Mouse (Mus musculus) kidney, embryonic 16.5 days (tissue): ENCODE data around the gene Lef1. TPM values are rescaled to one million over a fixed set of nuclear protein-coding genes. Genes with fewer than 3 reads are reported as not detected.

Experiments used
- ATAC-seq: fragments of 200-750 bp; cut with Nextera tagmentation; 2 replicates; pipeline ENCODE4 v1.8.0; 2017; ENCODE audit warnings: moderate TSS enrichment; ENCODE audit not compliant: low FRiP score, low TSS enrichment
- H3K27ac ChIP-seq: fragments of 300-500 bp; sonication (generic); 2 replicates; pipeline ENCODE4 v1.5.1; 2014; ENCODE audit warnings: low read length
- H3K27me3 ChIP-seq: fragments of 300-500 bp; sonication (generic); 2 replicates; pipeline ENCODE4 v1.6.1; 2014; ENCODE audit warnings: low read length, control low read depth, mixed read lengths; ENCODE audit not compliant: insufficient read depth
- H3K36me3 ChIP-seq: fragments of 300-500 bp; sonication (generic); 2 replicates; pipeline ENCODE4 v1.6.1; 2014; ENCODE audit warnings: low read length, control low read depth, mixed read lengths; ENCODE audit not compliant: insufficient read depth
- H3K4me1 ChIP-seq: fragments of 300-500 bp; sonication (generic); 2 replicates; pipeline ENCODE4 v1.6.1; 2014; ENCODE audit warnings: low read length, control low read depth, mixed read lengths; ENCODE audit not compliant: insufficient read depth
- H3K4me2 ChIP-seq: fragments of 300-500 bp; sonication (generic); replicated peaks from 2 replicates; pipeline ENCODE4 v1.6.1; 2014; ENCODE audit warnings: low read depth, low read length
- H3K4me3 ChIP-seq: fragments of 300-500 bp; sonication (generic); 2 replicates; pipeline ENCODE4 v1.5.1; 2014; ENCODE audit warnings: mild to moderate bottlenecking, low read length
- H3K9ac ChIP-seq: fragments of 300-500 bp; sonication (generic); replicated peaks from 2 replicates; pipeline ENCODE4 v1.6.1; 2014; ENCODE audit warnings: low read length
- H3K9me3 ChIP-seq: fragments of 300-500 bp; sonication (generic); 2 replicates; pipeline ENCODE4 v1.6.1; 2016; ENCODE audit warnings: low read length, control low read depth
- WGBS: fragments of 180-500 bp; shearing (Covaris S2); extraction: QIAGEN DNeasy Blood & Tissue Kit; methylation state at CpG from one replicate; pipeline ENCODE4 v1.1.7; 2014; 5-methylcytosine and 5-hydroxymethylcytosine counted together
- polyA plus RNA-seq: library from polyadenylated mRNA; unstranded; fragments of >200 nt; fragmentation: Nextera tagmentation; extraction: Ambion mirVana; gene quantifications from 2 replicates; pipeline ENCODE4 v1.2.1, GENCODE M21; 2015

Lef1 gene
- polyA plus RNA-seq: 20.0 and 28.6 TPM in 2 replicates

DNA sequence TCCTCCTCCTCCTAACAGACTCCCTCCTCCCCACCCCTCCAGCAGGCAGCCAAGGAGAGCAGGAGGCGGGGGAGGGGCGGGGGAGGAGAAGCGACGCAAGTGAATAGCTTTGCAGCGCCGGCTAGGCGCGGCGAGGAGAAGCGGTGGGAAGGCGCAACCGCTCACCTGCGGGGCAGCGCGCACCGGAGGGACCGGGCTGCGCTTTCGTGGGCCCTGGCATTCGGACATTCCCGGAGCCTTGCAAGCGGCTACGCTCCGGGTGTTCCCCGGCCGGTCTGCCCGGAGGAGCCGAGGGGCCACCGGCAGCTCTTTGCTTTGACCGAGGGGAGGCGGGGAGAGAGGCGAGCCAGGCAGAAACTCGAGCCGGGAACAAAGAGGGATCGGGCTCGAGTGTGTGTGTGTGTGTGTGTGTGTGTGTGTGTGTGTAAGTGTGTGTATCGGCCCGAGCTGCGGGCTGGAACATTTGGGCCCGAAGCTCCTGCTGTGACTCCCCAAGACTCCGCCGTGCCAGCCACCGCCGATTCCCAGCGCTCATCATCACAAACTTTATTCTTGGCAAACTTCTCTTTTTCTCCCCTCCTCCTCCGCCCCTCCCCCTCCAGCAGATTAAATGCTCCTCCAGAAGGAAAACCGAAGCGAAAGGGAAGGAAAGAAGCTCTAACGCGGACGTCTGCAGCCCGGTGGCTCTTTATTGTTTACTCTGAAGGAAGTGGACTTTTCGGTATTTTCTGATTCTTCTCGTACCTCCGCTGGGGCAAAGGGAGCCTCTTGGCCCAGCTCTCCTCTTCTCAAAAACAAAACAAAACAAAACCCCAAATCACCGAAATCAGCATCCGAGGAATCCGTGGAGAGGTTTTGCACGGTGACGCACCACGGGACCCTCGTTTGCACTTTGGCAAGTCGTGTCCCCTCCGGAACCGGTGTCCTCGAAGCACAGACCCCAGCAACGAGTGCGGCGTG, at the start of gene Lef1:
Gene Lef1, plus strand, starts transcription at position 281 of the 960 bp plus-strand sequence.
- H3K27ac ChIP-seq: 0 out of 2 replicates have a peak within 1 kb of the TSS, but pooled peaks have one; percentile 34
- no peaks in the 10 kb centered on the region for H3K36me3 ChIP-seq
- H3K4me1 ChIP-seq: peaks cover 48% of the 10 kb centered on the region
- no peaks in the 10 kb centered on the region for H3K9me3 ChIP-seq
- H3K4me3 ChIP-seq: peak within 1 kb of the TSS; percentile 69
- ATAC-seq: peak; percentile 53; the same call in 1 of the 2 replicates
- peak within 1 kb of the TSS; percentile 73 for H3K9ac ChIP-seq
- H3K4me2 ChIP-seq: peak within 1 kb of the TSS; percentile 89
- WGBS: under 1% methylated on average over 61 of the region's 69 CpGs
- peaks cover 57% of the 10 kb centered on the region for H3K27me3 ChIP-seq

DNA sequence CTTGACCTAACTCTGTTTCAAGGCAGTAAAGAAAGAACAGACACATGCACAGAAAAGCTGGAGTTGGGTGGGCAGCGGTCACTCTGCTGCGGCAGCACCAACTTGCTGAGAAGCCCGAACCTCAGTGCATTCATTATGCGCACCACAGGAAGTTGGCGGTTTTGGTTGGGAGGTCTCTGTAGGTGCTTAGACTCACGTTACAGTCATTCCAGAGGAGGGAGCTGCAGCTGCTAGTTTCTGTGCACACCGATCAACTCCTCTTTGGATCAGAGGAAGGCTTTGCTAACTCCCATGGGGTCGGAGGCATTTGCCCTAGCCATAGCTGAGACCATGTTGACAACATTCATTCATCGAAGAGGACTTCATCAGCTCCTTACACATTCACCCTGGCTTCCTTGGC, 45.3 kb upstream of the Lef1 start:
- no peak for ATAC-seq
- Histone ChIP-seq H3K27me3 (no peaks in the 10 kb centered on the region), H3K9ac (no peak overlapping the region), H3K4me1 (peaks cover 4% of the 10 kb centered on the region; the same call in 1 of the 2 replicates), H3K4me2 (no peak overlapping the region), H3K36me3 (no peaks in the 10 kb centered on the region), H3K4me3 (no peak overlapping the region), H3K9me3 (no peaks in the 10 kb centered on the region), H3K27ac (no peak overlapping the region)
- WGBS: 88% methylated on average over 9 of the region's 9 CpGs

DNA sequence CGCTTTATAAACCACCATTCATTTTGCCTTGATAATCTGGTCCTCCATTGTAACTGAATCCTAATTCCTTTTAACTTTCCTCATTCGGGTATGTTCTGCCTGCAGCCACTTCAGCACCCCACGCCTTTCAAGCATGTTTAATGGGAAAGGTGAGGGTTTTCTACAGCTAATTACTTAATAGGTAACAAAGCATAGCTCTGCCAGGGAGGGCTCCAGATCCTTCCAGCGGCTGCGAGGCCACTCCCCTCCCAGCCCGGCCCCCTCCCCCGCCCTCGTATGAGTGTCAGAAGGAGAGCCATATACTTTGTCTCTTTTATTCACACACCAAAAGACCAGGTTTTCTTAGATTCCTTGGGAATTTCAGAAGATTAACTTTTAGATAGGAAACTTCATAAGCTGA, 44.1 kb upstream of the Lef1 start:
- ATAC-seq: peak; percentile 93
- no peak overlapping the region for H3K4me3 ChIP-seq
- no peak overlapping the region for H3K9ac ChIP-seq
- peaks cover 4% of the 10 kb centered on the region; the same call in 1 of the 2 replicates for H3K4me1 ChIP-seq
- H3K4me2 ChIP-seq: peak overlapping the region; percentile 34
- no peaks in the 10 kb centered on the region for H3K9me3 ChIP-seq
- H3K27ac ChIP-seq: no peak overlapping the region
- no peaks in the 10 kb centered on the region for H3K36me3 ChIP-seq
- WGBS: 11% methylated on average over 8 of the region's 8 CpGs
- H3K27me3 ChIP-seq: no peaks in the 10 kb centered on the region

DNA sequence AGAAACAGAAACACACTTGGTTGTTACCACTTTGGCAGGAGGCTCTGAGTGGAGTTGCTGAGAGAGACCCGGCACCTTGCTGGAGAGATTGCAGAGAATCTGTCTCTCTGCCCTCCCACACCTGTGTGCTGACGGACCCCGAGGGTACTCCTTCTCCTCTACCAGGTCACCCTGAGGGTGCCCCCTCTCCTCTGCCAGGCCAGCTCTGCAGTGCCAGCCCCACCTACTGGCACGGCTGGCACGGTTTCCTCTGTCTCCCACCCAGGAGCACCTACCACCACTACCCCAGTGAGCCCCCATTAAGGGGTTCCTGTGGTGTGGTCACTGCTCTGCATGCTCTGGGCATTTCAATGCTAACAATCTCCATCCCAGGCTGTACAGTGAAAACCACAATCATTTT, 42.3 kb upstream of the Lef1 start:
- Histone ChIP-seq H3K4me1 (peaks cover 6% of the 10 kb centered on the region; the same call in 1 of the 2 replicates), H3K4me3 (no peak overlapping the region), H3K27ac (no peak overlapping the region), H3K36me3 (no peaks in the 10 kb centered on the region), H3K9ac (no peak overlapping the region), H3K4me2 (no peak overlapping the region), H3K9me3 (no peaks in the 10 kb centered on the region), H3K27me3 (no peaks in the 10 kb centered on the region)
- ATAC-seq: no peak; the same call in 1 of the 2 replicates
- WGBS: 78% methylated on average over 5 of the region's 5 CpGs

DNA sequence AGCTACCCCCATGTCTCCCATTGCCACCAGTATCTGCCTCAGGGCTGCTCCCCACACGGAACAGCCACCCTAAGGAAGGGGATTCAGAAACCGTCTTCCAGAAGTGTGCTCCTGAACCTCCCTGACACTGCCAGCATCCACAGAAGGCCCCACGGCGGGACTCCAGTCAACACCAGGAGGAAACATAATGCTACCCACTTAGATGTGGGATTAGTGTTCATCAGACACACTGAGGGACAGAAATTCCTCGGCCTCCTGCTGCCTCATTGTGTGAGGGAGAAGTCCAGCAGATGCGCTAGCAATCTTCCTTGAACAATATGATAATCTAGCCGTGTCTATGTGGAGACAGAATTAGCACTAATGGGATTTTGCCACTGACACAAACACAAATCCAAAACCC, 40.1 kb upstream of the Lef1 start:
- Histone ChIP-seq H3K4me2 (no peak overlapping the region), H3K27me3 (no peaks in the 10 kb centered on the region), H3K27ac (no peak overlapping the region), H3K4me1 (peaks cover 8% of the 10 kb centered on the region; the same call in 1 of the 2 replicates), H3K4me3 (no peak overlapping the region), H3K9ac (no peak overlapping the region), H3K9me3 (no peaks in the 10 kb centered on the region), H3K36me3 (no peaks in the 10 kb centered on the region)
- ATAC-seq: no peak
- WGBS: 87% methylated on average over 7 of the region's 7 CpGs

DNA sequence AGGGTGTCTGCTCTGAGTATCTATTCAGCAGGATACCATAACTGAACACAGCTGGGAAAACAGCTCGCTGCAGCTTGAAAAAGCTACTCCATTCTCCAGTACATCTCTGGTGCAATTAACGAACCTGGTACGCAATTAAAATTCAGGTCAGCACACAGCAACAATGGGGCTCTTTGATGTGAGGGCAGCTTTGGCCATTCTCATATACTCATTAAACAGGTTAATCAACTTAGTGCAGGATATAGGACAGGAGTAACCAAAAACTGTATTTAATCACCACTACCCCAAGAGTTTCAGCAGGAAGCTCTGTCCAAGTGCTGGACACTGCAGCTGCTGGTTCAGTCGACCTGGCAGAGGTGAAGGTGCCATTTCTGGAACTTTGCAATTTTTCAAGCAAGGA, 37.6 kb upstream of the Lef1 start:
- WGBS: 55% methylated on average over 4 of the region's 4 CpGs
- Histone ChIP-seq H3K36me3 (no peaks in the 10 kb centered on the region), H3K4me3 (no peak overlapping the region)

DNA sequence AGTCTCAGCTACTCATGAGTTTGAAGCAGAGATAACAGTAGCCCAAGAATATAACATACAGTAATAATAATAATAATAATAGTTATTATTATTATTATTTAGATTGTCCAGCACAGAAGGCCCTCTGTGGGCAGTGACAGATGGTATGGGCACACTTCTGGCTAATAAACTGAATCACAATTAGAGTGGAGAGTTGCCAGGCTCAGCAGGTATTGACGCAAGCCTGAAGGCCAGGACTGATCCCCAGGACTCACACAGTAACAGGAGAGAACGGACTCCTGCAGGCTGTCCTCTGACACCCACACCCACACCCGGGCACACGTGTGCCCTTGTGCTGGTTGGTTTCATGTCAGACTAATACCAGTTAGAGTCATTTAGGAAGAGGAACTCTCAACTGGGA, 36.3 kb upstream of the Lef1 start:
- no peak for ATAC-seq
- no peak overlapping the region for H3K4me2 ChIP-seq
- no peaks in the 10 kb centered on the region for H3K9me3 ChIP-seq
- 88% methylated on average over 4 of the region's 4 CpGs for WGBS
- no peak overlapping the region for H3K4me3 ChIP-seq
- no peak overlapping the region for H3K27ac ChIP-seq
- no peaks in the 10 kb centered on the region for H3K36me3 ChIP-seq
- peaks cover 4% of the 10 kb centered on the region; the same call in 1 of the 2 replicates for H3K4me1 ChIP-seq
- no peak overlapping the region for H3K9ac ChIP-seq
- H3K27me3 ChIP-seq: 0 out of 2 replicates have a peak, but pooled peaks cover 2% of the 10 kb centered on the region

More for the DNA sequence above, 37.6 kb upstream of the Lef1 start:
- ATAC-seq: peak; percentile 84
- Histone ChIP-seq H3K27me3 (0 out of 2 replicates have a peak, but pooled peaks cover 2% of the 10 kb centered on the region), H3K9ac (no peak overlapping the region), H3K9me3 (no peaks in the 10 kb centered on the region), H3K4me2 (no peak overlapping the region), H3K4me1 (peaks cover 4% of the 10 kb centered on the region; the same call in 1 of the 2 replicates), H3K27ac (no peak overlapping the region)

DNA sequence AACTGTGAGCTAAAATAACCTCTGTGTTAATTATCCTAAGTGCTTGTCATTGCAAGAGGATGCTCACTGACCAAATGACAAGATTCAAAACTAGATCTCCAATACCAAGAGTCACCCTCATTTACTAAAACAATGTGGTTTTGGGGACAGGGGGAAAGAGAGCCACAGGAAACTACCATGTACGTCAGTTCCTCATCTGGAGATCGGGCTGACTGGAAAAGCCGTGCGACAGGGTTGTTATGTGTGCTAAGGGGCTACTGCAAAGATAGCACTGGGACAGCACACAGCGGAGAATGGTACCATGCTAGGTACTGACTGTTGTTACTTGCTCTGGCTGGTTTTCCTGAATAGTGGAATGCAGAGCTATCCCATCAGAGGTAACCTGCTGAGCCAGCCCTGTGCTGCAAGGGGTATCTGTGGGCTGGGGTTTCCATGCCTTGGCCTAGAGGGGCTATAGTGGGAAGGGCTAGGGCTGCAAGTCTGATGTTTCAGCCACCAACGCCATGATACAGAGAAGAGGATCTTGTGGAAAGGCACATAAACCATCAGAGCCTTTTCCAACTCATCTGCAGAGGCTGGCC, 32.1 kb upstream of the Lef1 start:
- no peak overlapping the region for H3K9ac ChIP-seq
- H3K27ac ChIP-seq: no peak overlapping the region
- H3K4me2 ChIP-seq: no peak overlapping the region
- H3K9me3 ChIP-seq: no peaks in the 10 kb centered on the region
- 0 out of 2 replicates have a peak, but pooled peaks cover under 1% of the 10 kb centered on the region for H3K4me1 ChIP-seq
- H3K27me3 ChIP-seq: 0 out of 2 replicates have a peak, but pooled peaks cover 2% of the 10 kb centered on the region
- WGBS: 90% methylated on average over 6 of the region's 6 CpGs
- H3K36me3 ChIP-seq: no peaks in the 10 kb centered on the region
- no peak overlapping the region for H3K4me3 ChIP-seq
- ATAC-seq: no peak

DNA sequence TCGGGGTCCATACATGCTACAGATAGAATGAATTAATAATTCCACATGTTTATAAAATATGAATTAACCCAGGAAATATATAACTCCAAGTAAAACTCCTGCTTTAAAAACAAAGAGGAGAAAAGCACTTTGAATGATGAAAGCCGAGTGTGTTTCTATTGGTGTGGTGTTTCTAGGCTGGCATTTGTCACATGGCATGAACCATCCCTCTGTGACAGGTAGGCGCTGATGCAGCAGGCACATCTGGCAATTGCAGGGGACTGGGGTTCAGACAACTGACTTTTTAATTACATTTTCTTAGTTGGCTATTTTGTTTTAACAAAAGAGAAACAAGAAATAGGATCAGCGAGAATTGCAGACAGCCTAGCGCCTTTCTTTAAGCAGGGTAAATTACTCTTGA, 31.6 kb upstream of the Lef1 start:
- 72% methylated on average over 5 of the region's 5 CpGs for WGBS
- peaks cover 3% of the 10 kb centered on the region; the same call in 1 of the 2 replicates for H3K27me3 ChIP-seq
- no peaks in the 10 kb centered on the region for H3K9me3 ChIP-seq
- no peaks in the 10 kb centered on the region for H3K36me3 ChIP-seq
- H3K27ac ChIP-seq: no peak overlapping the region
- H3K9ac ChIP-seq: no peak overlapping the region
- no peak overlapping the region for H3K4me2 ChIP-seq
- no peak overlapping the region for H3K4me3 ChIP-seq
- ATAC-seq: no peak
- no peaks in the 10 kb centered on the region for H3K4me1 ChIP-seq
